Mouse (Mus musculus) spleen, adult 12 weeks (tissue): ENCODE measurements around the gene Gpr152.

ENCODE experiments used
- DNase-seq: peaks from one replicate; pipeline ENCODE4 v3.0.0; 2022; ENCODE audit warnings: low spot score

Gpr152 gene

GRCm38 (mm10) chr19:4139446-4139845 lies at the start of gene Gpr152:
Gene Gpr152 (plus strand): TSS chr19:4139787.
- DNase-seq, result no peak

- no peak for DNase-seq
Measured at GRCm38 (mm10) chr19:4090446-4090845, 49.1 kb upstream of the Gpr152 start.

GRCm38 (mm10) chr19:4091383-4091782 lies 48.2 kb upstream of the Gpr152 start:
- DNase-seq, result no peak

- DNase-seq, result no peak
Measured at GRCm38 (mm10) chr19:4092750-4093149, 46.8 kb upstream of the Gpr152 start.

- DNase-seq, result no peak
Measured at GRCm38 (mm10) chr19:4093772-4094171, 45.8 kb upstream of the Gpr152 start.

GRCm38 (mm10) chr19:4094348-4094747 lies 45.2 kb upstream of the Gpr152 start:
- DNase-seq, result no peak

GRCm38 (mm10) chr19:4094774-4095303 lies 44.7 kb upstream of the Gpr152 start:
- no peak for DNase-seq

GRCm38 (mm10) chr19:4095802-4096201 lies 43.8 kb upstream of the Gpr152 start:
- DNase-seq, result no peak

GRCm38 (mm10) chr19:4096642-4097440 lies 42.7 kb upstream of the Gpr152 start, which contains the start of gene Cdk2ap2:
Gene Cdk2ap2 (plus strand): TSS chr19:4097182.
- DNase-seq, result peak; percentile 99

GRCm38 (mm10) chr19:4097441-4097825 lies 42.2 kb upstream of the Gpr152 start:
- no peak for DNase-seq

- DNase-seq, result no peak
Measured at GRCm38 (mm10) chr19:4098426-4098825, 41.2 kb upstream of the Gpr152 start.

GRCm38 (mm10) chr19:4099056-4099455 lies 40.5 kb upstream of the Gpr152 start:
- DNase-seq, result peak; percentile 90

- peak; percentile 79 for DNase-seq
Measured at GRCm38 (mm10) chr19:4099837-4100717, 39.5 kb upstream of the Gpr152 start, which contains the start of gene Pitpnm1. Gene Pitpnm1 (plus strand): TSS chr19:4099998.

- peak; percentile 23 for DNase-seq
Measured at GRCm38 (mm10) chr19:4100718-4101261, 38.8 kb upstream of the Gpr152 start.

GRCm38 (mm10) chr19:4101466-4101865 lies 38.1 kb upstream of the Gpr152 start:
- DNase-seq, result no peak

GRCm38 (mm10) chr19:4102049-4102448 lies 37.5 kb upstream of the Gpr152 start:
- DNase-seq, result no peak

GRCm38 (mm10) chr19:4102626-4103025 lies 37.0 kb upstream of the Gpr152 start:
- DNase-seq, result no peak

GRCm38 (mm10) chr19:4103294-4103693 lies 36.3 kb upstream of the Gpr152 start:
- no peak for DNase-seq

- DNase-seq, result no peak
Measured at GRCm38 (mm10) chr19:4103792-4104191, 35.8 kb upstream of the Gpr152 start.

GRCm38 (mm10) chr19:4104675-4105194 lies 34.9 kb upstream of the Gpr152 start:
- DNase-seq, result no peak

GRCm38 (mm10) chr19:4106654-4107053 lies 32.9 kb upstream of the Gpr152 start:
- DNase-seq, result no peak

GRCm38 (mm10) chr19:4108535-4108934 lies 31.1 kb upstream of the Gpr152 start:
- DNase-seq, result no peak
